Mouse (Mus musculus) intestine, embryonic 16.5 days (tissue): ENCODE measurements around the gene Gm4559. TPM values are rescaled to one million over a fixed set of nuclear protein-coding genes. Genes with fewer than 3 reads are reported as not detected.
"Not testable (repeated sequence)": the region's sequence is repeated elsewhere in the genome, so short reads cannot be mapped to it uniquely, and the experiment has no call there.

Experiments used
- ATAC-seq: fragments of 200-750 bp; cut with Nextera tagmentation; 2 replicates; pipeline ENCODE4 v1.8.0; 2017; ENCODE audit warnings: moderate TSS enrichment, moderate library complexity
- H3K27ac ChIP-seq: fragments of 300-500 bp; sonication (generic); 2 replicates; pipeline ENCODE4 v1.5.1; 2014; ENCODE audit warnings: mild to moderate bottlenecking, low read length
- H3K27me3 ChIP-seq: fragments of 300-500 bp; sonication (generic); replicated peaks from 2 replicates; pipeline ENCODE4 v1.6.1; 2014; ENCODE audit warnings: low read length, control low read depth, mixed read lengths; ENCODE audit not compliant: control insufficient read depth, insufficient read depth
- H3K36me3 ChIP-seq: fragments of 300-500 bp; sonication (generic); 2 replicates; pipeline ENCODE4 v1.6.1; 2014; ENCODE audit warnings: low read length, control low read depth; ENCODE audit not compliant: control insufficient read depth, insufficient read depth
- H3K4me1 ChIP-seq: fragments of 300-500 bp; sonication (generic); 2 replicates; pipeline ENCODE4 v1.6.1; 2014; ENCODE audit warnings: low read length, control low read depth, mixed read lengths; ENCODE audit not compliant: control insufficient read depth, insufficient read depth
- H3K4me2 ChIP-seq: fragments of 300-500 bp; sonication (generic); 2 replicates; pipeline ENCODE4 v1.6.1; 2014; ENCODE audit warnings: low read depth, low read length, control low read depth
- H3K4me3 ChIP-seq: fragments of 300-500 bp; sonication (generic); 2 replicates; pipeline ENCODE4 v1.5.1; 2014; ENCODE audit warnings: mild to moderate bottlenecking, low read length
- H3K9ac ChIP-seq: fragments of 300-500 bp; sonication (generic); 2 replicates; pipeline ENCODE4 v1.6.1; 2014; ENCODE audit warnings: low read depth, low read length
- H3K9me3 ChIP-seq: fragments of 300-500 bp; sonication (generic); 2 replicates; pipeline ENCODE4 v1.6.1; 2016; ENCODE audit warnings: low read length, control low read depth; ENCODE audit not compliant: control insufficient read depth
- WGBS: fragments of 180-500 bp; shearing (Covaris S2); extraction: QIAGEN DNeasy Blood & Tissue Kit; methylation state at CpG from one replicate; pipeline ENCODE4 v1.1.7; 2014; 5-methylcytosine and 5-hydroxymethylcytosine counted together
- polyA plus RNA-seq: library from polyadenylated mRNA; unstranded; fragments of >200 nt; fragmentation: Nextera tagmentation; extraction: Ambion mirVana; gene quantifications from 2 replicates; pipeline ENCODE4 v1.2.1, GENCODE M21; 2015

Gm4559 gene
- polyA plus RNA-seq: not detected in 2 replicates

DNA sequence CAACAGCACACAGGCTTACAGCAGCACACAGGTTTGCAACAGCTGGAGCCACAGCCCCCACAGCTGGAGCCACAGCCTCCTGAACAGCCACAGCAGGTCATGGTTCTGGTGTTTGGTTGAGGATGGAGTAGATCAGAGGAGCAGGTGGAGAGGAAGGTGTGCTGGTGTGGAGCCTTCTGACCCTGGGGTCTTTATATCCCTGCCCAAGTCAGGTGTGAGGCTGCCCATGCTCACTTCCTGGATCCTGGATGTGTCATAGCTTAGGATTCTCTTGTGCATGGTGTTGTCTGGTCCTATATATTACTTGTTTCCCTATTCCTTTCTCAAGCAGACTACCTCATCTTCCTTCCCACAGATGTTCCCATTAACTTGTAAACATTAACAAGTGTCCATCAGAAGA is at the start of gene Gm4559:
TSS of gene Gm4559 (minus strand) at position 101 of the 400 bp plus-strand sequence.
- not testable (repeated sequence) for ATAC-seq, H3K4me2 ChIP-seq, H3K9ac ChIP-seq, H3K27me3 ChIP-seq, H3K36me3 ChIP-seq, H3K9me3 ChIP-seq, H3K4me3 ChIP-seq, H3K4me1 ChIP-seq, H3K27ac ChIP-seq

DNA sequence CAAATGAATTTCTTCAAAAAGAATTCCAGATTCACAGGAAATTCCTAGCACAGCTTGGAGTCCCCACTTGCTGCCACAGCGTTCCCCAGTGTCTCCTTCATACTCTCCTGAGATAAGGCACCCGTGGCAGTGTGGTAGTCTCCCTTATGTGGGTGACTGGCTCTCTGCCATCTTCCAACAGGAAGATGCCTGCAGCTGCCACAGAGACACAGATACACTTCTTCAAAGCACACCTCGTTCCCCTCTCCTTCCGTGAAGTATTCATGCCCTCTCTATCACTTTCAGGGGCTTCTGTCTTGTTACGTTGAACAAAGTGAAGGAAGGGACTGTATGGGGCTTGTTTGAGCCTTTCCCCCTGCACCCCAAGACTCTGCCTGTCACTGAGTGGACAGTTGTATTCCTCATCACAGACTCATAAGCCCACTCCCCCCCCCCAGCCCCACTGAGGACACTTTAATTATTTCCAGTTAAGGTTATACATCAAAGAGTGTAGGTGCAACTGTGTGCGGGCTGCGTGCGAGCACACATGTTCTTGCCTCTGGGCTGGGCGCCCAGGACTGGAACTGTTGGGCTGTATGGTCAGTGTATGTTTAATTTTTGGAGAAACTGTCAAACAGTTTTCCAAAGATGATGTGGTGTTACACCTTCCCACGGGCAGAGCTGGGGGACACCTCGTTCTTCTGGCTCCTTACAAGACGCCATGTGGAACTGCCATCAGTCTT is 49.4 kb upstream of the Gm4559 start:
- peaks cover 11% of the 10 kb centered on the region for H3K4me1 ChIP-seq
- H3K4me3 ChIP-seq: no peak overlapping the region
- no peak for ATAC-seq
- no peak overlapping the region for H3K9ac ChIP-seq
- peak overlapping the region; percentile 51; the same call in 1 of the 2 replicates for H3K27ac ChIP-seq
- H3K36me3 ChIP-seq: no peaks in the 10 kb centered on the region
- WGBS: 75% methylated on average over 12 of the region's 12 CpGs
- H3K27me3 ChIP-seq: no peaks in the 10 kb centered on the region
- no peaks in the 10 kb centered on the region for H3K9me3 ChIP-seq
- H3K4me2 ChIP-seq: no peak overlapping the region

DNA sequence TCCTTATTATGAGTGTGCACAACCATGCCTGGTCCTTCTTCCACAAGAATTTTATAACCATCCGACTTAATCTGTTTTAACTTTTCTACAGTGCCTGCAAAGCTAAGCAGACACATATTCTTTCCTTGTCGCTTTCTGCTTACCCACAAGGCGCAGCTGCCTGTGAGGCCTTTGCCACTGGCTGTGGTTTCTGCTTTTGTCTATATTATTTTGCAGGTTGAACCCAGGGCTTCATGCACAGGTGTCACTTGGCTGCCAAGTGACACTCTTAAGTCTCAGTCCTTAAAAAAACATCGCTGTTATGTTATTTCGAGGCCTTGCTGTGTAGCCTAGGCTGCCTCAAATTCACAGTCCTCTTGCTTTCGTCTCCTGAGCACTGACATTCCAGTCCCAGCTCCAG is 48.5 kb upstream of the Gm4559 start:
- WGBS: 87% methylated on average over 6 of the region's 6 CpGs
- Histone ChIP-seq H3K27ac (no peak overlapping the region), H3K9me3 (no peaks in the 10 kb centered on the region)

DNA sequence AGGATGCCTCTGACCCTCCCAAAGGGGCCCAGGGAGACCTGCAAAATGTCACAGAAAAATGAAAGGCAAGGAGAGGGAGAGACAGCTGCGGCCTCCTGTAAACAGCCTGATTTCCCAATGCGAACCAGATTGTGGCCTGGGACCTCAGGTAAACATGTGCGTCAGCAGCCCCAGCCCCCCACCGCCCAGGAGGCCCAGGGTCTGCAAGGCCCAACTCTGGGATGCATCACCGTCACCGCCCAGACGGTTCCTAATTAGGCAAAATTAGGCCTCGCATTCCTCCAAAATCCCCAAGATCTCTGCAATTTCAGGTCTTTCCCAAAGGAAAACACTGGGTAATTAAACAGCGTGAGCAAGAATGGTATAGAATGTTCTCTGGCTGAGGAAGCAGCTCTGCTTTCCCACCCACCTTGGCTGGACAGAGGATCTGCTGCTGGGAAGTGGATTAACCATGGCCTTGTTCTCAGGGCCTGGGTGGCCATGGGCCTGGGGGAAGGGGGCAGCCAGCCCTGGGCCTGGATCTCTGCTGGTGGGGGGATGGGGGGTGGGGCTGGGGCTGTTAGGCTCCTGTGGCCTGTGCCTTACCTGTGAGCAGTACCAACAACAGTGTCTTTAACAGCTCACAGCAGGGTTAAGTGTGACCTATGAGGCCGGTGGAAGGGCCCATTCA is 47.6 kb upstream of the Gm4559 start:
- H3K4me2 ChIP-seq, H3K9me3 ChIP-seq, H3K27me3 ChIP-seq, H3K4me3 ChIP-seq, H3K9ac ChIP-seq, ATAC-seq, H3K27ac ChIP-seq, H3K36me3 ChIP-seq: not testable (repeated sequence)
- 58% methylated on average over 4 of the region's 10 CpGs for WGBS
- peaks cover 13% of the 10 kb centered on the region for H3K4me1 ChIP-seq

More for the DNA sequence above, 48.5 kb upstream of the Gm4559 start:
- no peaks in the 10 kb centered on the region for H3K36me3 ChIP-seq
- peaks cover 7% of the 10 kb centered on the region for H3K4me1 ChIP-seq
- H3K4me3 ChIP-seq: no peak overlapping the region
- H3K27me3 ChIP-seq: no peaks in the 10 kb centered on the region
- no peak overlapping the region for H3K4me2 ChIP-seq
- H3K9ac ChIP-seq: no peak overlapping the region
- ATAC-seq: no peak

DNA sequence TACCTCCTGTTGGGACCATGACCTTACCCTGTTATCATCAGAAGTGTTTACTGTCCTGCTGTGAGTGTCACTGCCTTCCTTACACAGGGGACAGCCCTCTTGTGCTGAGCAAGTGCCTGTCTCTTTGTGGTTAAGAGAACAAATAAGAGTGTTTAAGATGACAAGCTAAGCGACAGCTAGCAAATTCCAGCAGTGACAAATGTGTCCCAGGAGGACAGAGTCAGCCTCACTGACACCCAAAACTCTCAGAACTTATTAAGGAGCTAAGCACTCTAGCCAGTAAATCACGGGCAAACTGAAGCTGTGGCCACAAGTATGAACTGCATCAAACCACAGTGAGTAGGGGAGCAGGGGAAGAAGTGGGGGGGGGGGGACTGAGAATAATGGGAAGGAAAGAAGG is 46.7 kb upstream of the Gm4559 start:
- peaks cover 7% of the 10 kb centered on the region for H3K4me1 ChIP-seq
- no peak overlapping the region for H3K4me3 ChIP-seq
- H3K9ac ChIP-seq: no peak overlapping the region
- no peak overlapping the region for H3K4me2 ChIP-seq
- H3K9me3 ChIP-seq: no peaks in the 10 kb centered on the region
- WGBS: 34% methylated on average over 2 of the region's 2 CpGs
- H3K36me3 ChIP-seq: no peaks in the 10 kb centered on the region
- H3K27ac ChIP-seq: peak overlapping the region; percentile 57; the same call in 1 of the 2 replicates
- ATAC-seq: no peak
- H3K27me3 ChIP-seq: no peaks in the 10 kb centered on the region

DNA sequence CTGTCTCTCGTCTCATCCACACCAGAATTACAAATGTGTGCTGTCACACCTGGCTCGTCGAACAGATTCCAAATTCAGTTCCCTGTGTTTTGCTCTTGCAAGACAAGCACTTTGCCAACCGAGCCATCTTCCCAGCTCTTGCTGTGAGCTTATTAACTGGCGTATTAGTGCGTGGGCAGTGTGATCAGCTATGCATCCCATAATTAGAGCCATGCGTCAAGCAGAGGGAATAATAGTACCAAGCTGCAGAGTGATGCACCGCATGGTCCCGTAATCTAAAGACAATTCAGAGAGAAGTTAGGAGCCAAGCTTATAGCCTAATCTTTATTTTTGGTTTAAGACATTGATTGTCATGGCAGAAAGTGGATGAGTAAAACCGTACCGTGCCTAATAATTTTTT is 45.0 kb upstream of the Gm4559 start:
- no peak for ATAC-seq
- no peaks in the 10 kb centered on the region for H3K36me3 ChIP-seq
- H3K9me3 ChIP-seq: no peaks in the 10 kb centered on the region
- WGBS: 74% methylated on average over 11 of the region's 11 CpGs
- H3K4me2 ChIP-seq: no peak overlapping the region
- peaks cover 7% of the 10 kb centered on the region for H3K4me1 ChIP-seq
- no peak overlapping the region for H3K9ac ChIP-seq
- no peak overlapping the region for H3K4me3 ChIP-seq
- H3K27me3 ChIP-seq: no peaks in the 10 kb centered on the region
- H3K27ac ChIP-seq: peak overlapping the region; percentile 26; the same call in 1 of the 2 replicates

DNA sequence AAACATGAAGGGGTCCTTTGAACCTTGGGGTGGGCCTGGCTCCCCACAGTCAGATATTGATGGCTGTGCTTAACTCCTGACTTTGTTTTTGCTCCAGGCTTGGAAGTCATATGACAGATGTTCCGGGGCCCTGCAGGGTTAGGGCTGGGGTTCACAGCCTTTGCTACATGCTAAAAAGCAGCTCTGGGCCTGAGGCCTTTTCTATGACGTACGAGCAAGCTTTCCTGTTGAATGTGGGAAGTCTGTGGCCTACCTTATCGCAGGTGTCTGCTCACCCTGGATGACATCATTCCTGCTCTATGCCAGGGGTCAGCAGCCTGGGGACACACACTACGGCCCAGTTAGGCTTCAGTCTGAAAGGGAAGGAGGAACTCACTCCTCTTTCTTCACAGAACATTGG is 43.1 kb upstream of the Gm4559 start:
- H3K9me3 ChIP-seq: no peaks in the 10 kb centered on the region
- 0 out of 2 replicates have a peak overlapping the region, but pooled peaks have one; percentile 6 for H3K27ac ChIP-seq
- H3K4me3 ChIP-seq: no peak overlapping the region
- H3K9ac ChIP-seq: 0 out of 2 replicates have a peak overlapping the region, but pooled peaks have one; percentile 7
- 69% methylated on average over 5 of the region's 5 CpGs for WGBS
- H3K4me1 ChIP-seq: peaks cover 7% of the 10 kb centered on the region; the same call in 1 of the 2 replicates
- no peaks in the 10 kb centered on the region for H3K36me3 ChIP-seq
- no peak overlapping the region for H3K4me2 ChIP-seq
- ATAC-seq: peak; percentile 15; the same call in 1 of the 2 replicates
- H3K27me3 ChIP-seq: no peaks in the 10 kb centered on the region

DNA sequence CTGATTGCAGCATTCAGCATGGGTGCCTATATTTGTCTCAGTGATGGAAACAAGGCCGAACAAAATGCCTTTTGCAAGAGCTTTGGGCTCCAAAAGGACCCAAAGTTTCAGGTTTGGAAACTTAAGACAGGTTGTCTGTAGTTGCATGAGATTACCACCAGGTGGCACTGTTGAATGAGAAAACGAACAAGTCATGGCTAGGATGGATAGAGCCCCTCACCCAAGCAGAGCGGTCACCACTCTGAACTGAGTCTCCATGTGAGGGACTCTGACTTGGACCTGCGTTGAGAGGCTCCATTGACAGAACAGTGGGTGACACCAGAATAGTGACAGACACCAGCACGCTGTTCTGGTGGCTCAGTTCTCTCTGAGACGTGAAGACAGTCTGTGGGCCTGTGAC is 42.4 kb upstream of the Gm4559 start:
- Histone ChIP-seq H3K4me3 (no peak overlapping the region), H3K27ac (no peak overlapping the region), H3K9ac (no peak overlapping the region), H3K27me3 (no peaks in the 10 kb centered on the region), H3K36me3 (no peaks in the 10 kb centered on the region), H3K4me2 (no peak overlapping the region), H3K9me3 (no peaks in the 10 kb centered on the region), H3K4me1 (peaks cover 7% of the 10 kb centered on the region; the same call in 1 of the 2 replicates)
- 35% methylated on average over 6 of the region's 6 CpGs for WGBS
- peak; percentile 39 for ATAC-seq

DNA sequence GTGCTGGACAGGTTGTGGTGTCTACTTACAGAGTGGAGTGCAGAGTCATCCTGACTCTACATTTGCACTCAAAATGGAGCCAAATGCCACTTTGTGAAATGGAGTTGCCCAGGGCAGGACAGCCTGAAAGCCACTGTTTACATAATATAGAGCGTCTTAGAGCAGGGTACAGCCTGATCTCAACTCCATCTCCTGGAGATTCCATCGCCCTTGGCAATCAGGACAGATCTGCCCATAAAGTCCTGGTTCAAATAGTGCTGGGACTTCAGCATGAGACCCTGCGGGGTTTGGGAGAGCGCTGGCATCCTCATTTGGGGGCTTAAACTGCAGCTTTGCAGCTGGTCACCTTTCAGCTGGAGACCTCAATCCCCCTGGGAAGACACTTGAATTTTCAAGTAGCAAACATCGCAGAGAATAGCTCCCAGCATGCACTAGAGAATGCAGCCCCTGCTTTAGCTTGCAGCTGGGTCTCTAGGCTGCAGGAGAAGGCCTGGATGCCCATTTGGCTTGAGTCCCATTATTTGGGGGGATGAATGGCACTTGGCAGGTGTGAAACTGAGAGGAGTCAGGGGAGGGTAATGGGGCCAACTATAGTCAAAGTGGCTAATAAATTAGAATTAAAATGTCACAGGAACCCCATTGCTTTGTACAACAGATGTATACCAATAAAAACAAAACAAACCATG is 40.6 kb upstream of the Gm4559 start:
- no peak overlapping the region for H3K27ac ChIP-seq
- WGBS: 57% methylated on average over 5 of the region's 5 CpGs
- H3K27me3 ChIP-seq: no peaks in the 10 kb centered on the region
- ATAC-seq: no peak
- no peaks in the 10 kb centered on the region for H3K36me3 ChIP-seq
- no peak overlapping the region for H3K4me2 ChIP-seq
- no peak overlapping the region for H3K9ac ChIP-seq
- no peak overlapping the region for H3K4me3 ChIP-seq
- H3K9me3 ChIP-seq: no peaks in the 10 kb centered on the region
- H3K4me1 ChIP-seq: peaks cover 7% of the 10 kb centered on the region; the same call in 1 of the 2 replicates
